Mouse (Mus musculus) megakaryocyte, embryonic 14.5 days (primary cell): ENCODE measurements around the gene Gja10.

Experiments
- FLI1 ChIP-seq: IDR thresholded peaks from 2 replicates; pipeline ENCODE4 v1.6.1; 2012; ENCODE audit warnings: low read length, inconsistent platforms, mixed read lengths
- GATA1 ChIP-seq: IDR thresholded peaks from 3 replicates; pipeline ENCODE4 v1.6.1; 2012; ENCODE audit warnings: mixed read lengths, low read length, inconsistent platforms, borderline replicate concordance

DNA sequence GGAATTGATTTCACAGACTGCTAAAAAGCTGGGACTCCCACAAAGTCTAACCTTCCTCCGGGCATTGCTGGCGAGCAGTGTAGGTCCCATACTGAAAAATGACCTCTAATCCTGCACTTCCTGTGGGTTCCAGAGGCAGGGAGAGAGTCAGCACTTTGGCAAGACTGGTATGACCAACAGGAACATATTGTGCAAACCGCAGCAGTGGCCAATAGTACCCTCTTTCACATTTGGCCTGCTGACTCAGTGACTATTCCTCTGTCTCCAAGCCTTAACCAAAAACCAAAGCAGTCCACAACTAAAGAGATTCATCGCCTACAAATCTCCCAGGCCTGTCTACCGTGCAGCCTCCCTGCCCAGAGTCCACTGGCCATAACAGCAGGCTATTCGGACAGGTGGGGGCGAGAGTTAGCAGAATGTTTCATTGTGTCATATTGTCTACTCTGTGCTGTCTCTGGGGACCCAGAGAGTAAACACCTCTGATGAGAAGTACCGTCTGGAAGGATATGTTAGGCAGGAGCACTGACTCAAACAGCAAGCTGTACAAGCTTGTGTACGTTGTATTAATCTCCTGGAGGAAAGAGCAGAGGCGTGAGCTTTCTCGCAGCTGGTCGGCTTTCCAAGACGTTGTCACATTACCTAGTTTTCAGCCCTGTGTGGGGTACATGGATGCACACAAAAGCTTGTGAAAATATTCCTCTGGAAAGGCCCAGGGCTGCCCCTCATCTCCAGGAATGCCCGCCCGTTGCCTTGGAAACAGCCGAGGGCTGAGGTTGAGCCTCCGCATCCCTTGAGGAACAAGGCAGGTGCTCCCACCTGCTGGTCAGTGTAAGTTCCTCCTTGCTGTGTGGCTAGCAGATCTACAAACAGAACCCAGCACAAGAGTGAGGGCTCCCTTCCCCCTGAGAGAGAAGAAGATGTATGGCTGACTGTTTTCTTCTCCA lies 32.3 kb downstream of the Gja10 start:
- no peak for TF ChIP-seq FLI1
- no peak for TF ChIP-seq GATA1
